Mouse (Mus musculus): ENCODE measurements around the gene Prkaa1. TPM values are rescaled to one million over a fixed set of nuclear protein-coding genes. Genes with fewer than 3 reads are reported as not detected.

Prkaa1 gene
- polyA plus RNA-seq, 1 experiment, result 19.3 TPM

Other genes with a start within 250 kb of the Prkaa1 start
- gene Mroh2b, start 245.1 kb upstream of the Prkaa1 start, polyA plus RNA-seq (2012; rRNA removed), result not detected in 2 replicates
- 51.5 and 67.5 TPM in 2 replicates for gene C7, start 80.1 kb upstream of the Prkaa1 start, polyA plus RNA-seq (2012; rRNA removed)
- 2.9 and 4.0 TPM in 2 replicates for gene Card6, start 35.3 kb upstream of the Prkaa1 start, polyA plus RNA-seq (2012; rRNA removed)
- gene Rpl37, start 27.2 kb upstream of the Prkaa1 start, polyA plus RNA-seq (2012; rRNA removed), result 1,831 and 1,970 TPM in 2 replicates
- 31.0 and 38.4 TPM in 2 replicates for gene Ttc33, start 41.7 kb downstream of the Prkaa1 start, polyA plus RNA-seq (2012; rRNA removed)
- gene Ptger4, start 100.3 kb downstream of the Prkaa1 start, polyA plus RNA-seq (2012; rRNA removed), result 8.0 and 9.6 TPM in 2 replicates

Measured in urinary bladder, adult 2 months (tissue).